Mouse (Mus musculus) ovary, adult 18-20 months (tissue): ENCODE measurements around the gene Ifnar2.

Source experiments
- DNase-seq: peaks from one replicate; pipeline ENCODE4 v3.0.0; 2022; ENCODE audit warnings: low spot score, mixed read lengths

Gene Ifnar2

DNA sequence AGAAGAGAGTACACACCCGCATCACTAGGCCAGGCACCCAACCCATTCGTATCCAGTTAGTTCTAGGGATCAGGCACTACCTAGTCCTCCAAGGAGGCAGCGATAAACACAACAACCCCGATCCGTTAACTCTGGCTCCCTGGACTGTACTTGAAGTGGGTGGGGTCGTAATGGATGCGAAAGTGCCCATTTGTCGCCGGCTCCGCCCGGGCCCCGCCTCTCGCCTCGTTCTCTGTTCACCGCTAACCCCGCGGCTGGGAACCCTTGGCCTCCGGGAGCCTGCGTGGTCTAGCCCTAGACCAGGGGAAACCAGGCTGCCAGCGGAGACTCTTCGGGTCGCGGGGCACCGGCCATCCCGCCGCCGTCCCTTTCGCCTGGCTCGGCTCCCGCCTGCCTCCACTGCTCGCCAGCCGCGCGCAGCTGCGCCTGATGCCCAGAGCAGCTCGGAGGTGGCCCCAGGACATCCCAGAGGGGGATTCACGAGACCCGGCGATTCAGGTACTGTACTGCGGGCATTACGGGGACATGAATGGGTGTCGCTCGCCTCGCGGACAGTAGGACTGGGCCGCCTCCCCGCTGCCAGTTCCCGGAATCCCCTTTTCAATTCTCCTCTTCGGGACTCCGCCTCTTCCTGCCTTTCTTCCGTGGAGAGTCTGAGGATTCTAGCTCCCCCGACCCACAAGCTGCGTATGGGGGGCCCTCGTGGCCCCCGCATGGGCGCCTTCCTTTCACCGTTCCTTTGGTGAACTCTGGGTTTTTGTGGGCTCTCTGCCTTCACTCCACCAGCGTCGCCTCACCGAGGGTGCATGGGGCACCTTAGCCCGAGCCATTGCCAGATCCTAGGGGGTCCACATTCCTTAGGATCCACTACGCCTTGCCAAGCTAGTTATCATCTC lies at the start of gene Ifnar2:
TSS of gene Ifnar2 (plus strand) at position 207 of the 896 bp plus-strand sequence.
- peak; percentile 78 for DNase-seq

DNA sequence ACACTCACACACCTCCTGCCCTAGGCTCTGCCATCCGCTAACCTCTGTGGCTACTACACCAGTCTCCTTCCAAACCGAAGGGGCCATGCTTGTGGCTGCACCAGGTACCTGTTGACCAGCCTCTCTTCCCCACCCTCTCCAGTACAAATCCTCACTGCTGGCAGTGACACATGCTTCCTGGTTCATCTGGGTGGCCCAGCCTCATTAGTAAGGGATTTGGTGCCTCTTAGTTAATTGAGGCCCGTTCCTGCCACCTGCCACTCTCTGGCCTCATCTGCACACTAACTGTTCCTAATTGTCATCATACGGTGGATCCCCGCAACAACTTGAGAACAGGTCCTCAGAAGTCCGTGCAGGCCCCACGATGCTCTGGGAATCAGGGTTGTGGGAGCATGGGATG lies 45.0 kb upstream of the Ifnar2 start:
- no peak for DNase-seq

- no peak for DNase-seq
Measured at GRCm38 (mm10) chr16:91328922-91329321, 43.7 kb upstream of the Ifnar2 start.

DNA sequence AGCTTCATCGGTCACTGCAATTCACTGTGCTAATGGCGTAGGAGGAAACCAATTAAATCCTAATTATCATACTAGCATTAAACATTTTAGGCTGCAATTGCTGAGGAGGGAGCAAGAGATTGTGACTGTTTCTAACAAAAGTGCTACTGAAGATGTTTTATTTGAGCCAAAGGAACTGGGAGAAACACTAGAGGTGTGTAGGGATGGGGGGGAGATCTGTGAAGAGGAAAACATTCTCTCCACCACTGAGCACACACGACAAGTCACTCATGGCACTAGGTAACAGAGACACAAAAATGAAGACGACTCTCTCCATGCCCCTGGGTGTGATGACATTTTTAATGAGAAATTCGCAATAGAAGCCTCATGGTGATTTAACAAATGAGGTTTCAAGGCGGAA lies 42.1 kb upstream of the Ifnar2 start:
- DNase-seq, result no peak

GRCm38 (mm10) chr16:91331153-91331552 lies 41.4 kb upstream of the Ifnar2 start:
- DNase-seq, result no peak

DNA sequence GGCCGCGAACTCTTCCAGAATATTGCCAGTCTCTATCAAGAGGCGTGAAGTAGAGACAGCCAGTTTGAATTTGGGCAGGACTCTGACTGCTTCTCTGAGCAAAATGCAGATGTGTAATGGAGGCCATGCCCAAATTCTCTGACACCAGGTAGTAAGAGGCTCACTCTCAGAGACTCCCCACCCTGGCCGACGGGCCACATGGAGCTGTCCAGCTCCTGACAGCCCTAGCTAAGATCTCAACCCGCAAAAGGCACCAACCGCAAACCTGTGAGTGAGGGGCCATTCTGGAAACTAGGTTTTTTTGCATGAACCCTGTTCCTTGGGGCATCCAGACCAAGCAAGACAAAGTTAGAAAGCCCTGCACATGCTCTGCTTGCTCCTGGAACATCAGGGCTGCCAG lies 39.7 kb upstream of the Ifnar2 start:
- no peak for DNase-seq

DNA sequence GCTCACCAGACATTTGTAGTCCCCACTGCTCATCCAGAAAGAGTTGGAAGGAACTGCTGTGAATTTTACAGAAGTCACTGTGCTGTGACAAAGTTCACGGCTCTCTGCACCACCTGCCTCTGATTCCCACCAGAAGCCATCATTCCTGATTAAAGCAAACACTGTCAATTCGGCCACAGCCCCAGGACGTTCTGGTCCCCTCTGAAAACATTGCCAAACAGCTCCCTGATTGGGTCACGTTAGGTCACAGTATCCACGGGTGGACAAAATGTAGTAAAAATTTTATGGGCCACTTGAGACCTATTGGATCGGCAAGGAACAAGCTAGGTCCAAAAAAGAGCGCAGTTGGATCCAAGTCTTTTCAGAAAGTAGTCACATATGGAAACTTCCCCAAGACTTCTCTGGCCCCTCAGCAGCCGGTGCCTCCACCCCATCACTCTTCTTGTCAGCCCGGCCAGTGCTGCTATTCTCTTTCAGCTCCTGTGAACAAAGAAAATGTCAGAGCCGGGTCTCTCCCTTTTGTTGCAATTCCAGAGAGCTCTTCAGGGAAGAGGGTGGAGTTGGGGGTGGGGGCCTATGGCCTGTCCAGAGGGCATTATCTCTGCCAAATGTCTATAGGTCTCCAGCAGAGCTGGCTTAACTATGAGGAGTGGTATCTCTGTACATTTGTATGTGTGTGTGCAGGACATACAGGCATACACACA lies 38.2 kb upstream of the Ifnar2 start:
- DNase-seq, result no peak

GRCm38 (mm10) chr16:91336753-91337152 lies 35.8 kb upstream of the Ifnar2 start:
- DNase-seq, result no peak

DNA sequence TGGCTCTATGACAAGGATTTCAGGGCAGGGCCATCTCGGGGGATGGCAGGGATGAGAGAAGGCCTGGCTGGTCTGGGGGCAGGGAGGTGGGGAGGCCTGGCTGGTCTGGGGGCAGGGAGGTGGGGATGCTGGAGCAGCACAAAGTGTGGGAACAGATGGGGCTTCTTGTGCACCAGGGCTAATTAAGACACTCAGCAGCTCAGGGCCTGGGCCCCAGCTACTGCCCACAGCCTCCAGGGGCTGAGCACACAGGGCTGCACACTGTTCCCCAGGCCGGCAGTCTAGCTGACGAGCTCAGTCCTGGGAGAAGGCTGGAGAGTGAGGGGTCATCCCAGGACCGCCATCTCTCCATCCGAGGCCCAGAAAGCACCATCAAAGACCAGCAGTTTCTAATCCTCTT lies 35.1 kb upstream of the Ifnar2 start:
- DNase-seq, result no peak

DNA sequence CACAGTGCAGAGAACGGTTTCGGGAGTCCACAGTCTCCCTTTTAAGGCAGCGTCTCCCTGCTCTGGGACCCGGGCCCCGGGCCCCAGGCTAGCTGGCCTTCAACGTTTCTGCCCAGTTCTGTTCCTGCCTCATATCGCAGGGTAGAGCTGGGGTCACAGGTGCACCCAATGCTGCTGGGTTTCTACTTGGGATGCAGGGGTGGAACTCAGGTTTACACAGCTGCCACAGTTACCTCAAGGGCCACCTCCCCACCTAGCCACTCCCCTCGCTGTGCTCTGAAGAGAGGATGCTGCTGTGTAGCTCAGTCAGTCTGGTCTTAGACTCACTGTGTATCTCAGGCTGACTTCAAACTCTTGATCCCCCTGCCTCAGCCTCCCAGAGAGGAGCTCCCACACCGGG lies 26.1 kb upstream of the Ifnar2 start:
- no peak for DNase-seq

DNA sequence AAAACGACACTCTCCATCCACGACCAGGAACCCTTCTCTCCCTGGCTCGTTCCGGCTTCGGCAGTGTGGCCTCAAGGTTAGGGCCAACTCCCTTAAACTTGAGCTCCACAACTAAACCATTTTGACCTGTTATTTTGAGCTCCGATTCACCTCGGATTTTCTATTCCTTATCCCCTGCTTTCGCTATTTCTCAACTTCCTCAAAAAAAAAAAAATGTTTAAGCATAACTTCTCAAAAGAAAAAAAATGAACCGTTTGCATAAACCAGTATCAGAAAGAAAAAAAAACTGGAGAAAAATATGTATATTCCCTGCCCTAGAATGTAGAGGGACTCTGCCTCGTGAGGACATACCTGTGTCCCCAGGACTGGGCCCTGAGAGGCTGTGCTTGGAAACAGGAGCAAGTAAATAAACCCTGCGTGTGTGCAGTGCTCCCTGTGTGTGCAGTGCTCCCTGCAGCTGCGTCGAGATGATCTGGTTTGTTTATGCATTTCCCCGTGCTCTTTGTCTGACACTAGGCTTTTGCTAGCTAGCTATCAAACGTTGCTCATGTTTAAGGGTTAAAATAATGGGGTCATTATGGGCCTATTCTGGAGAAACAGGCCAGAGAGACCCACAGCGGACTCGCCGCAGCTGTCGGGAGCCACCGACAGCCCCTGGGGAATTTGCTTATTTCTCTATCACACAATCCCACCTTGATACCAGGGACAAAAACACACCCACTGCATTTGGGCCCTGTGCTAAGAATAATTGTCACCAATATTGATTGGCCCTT lies 24.9 kb upstream of the Ifnar2 start:
- no peak for DNase-seq

GRCm38 (mm10) chr16:91348264-91348565 lies 24.4 kb upstream of the Ifnar2 start:
- no peak for DNase-seq

DNA sequence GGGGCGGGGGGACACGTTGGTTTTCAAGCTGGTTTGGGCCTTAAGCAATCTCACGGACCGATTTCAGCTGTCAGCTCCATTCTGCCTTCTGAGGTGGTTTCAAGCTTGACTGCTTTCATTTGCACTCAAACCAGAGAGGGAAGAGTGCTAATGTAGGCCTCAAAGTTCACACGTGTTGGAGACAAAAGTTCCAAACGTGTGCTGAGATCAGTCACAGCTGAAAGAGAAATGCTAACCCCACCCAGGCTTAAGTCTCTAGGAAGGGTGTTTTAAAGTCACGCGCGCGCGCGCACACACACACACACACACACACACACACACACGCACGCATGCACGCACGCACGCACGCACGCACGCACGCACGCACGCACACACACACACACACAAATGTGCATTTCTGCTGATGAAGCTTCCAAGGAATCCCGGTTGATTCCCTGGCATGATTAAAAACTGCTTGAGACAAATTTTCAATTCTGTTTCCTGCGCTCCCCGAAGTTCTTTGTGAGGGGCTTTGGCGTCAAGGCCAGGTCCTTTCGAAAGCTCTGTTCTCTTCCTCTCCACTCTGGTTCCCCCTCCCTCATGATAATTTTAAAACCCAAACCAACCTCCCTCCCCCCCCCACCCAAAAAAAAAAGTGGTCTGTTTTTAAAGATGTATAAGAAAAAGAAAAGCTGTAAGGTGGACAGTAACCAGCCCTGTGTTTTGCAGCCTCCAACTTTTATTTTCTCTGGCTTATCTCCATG lies 23.8 kb upstream of the Ifnar2 start:
- no peak for DNase-seq

- no peak for DNase-seq
Measured at GRCm38 (mm10) chr16:91352084-91352562, 20.5 kb upstream of the Ifnar2 start.

- DNase-seq, result no peak
Measured at GRCm38 (mm10) chr16:91352749-91353148, 19.8 kb upstream of the Ifnar2 start.

DNA sequence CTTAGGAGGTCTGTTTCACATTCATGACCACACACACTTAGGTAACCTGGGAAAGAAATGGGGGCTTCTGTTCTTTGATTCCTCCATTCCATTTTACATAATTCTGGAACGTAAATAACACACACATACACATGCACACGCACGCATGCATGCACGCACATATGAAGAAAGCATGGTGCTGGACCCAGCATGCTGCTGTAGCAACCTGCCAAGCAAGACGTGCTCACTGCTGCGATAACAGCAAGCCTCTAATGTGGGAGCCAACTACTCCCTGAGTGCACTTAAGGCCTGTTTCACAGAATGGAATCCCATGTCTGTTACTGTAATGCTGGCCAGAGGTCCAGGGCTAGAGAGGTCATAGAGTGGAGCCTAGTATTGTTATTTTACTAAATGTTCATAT lies 19.4 kb upstream of the Ifnar2 start:
- DNase-seq, result no peak

DNA sequence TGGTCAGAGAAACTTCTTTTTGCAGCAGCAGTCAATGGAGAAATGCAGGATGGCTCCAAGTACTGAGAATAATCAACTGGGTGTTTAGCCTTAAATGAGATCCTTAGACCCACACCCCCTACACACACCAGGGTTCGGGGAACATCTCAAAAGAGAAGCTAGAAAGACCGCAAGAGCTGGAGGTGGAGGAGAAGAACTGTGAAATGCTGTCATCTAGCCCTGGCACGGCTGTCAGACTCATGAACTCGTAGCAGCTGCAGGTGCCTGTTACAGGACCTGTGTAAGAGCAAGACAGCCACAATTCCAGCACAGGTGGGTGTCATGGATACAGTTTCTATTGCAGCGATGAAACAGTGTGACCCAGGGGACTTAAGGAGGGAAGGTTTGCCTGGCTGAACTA lies 18.9 kb upstream of the Ifnar2 start:
- DNase-seq, result no peak

- DNase-seq, result no peak
Measured at GRCm38 (mm10) chr16:91354599-91354998, 18.0 kb upstream of the Ifnar2 start.

- no peak for DNase-seq
Measured at GRCm38 (mm10) chr16:91355160-91355559, 17.4 kb upstream of the Ifnar2 start.

DNA sequence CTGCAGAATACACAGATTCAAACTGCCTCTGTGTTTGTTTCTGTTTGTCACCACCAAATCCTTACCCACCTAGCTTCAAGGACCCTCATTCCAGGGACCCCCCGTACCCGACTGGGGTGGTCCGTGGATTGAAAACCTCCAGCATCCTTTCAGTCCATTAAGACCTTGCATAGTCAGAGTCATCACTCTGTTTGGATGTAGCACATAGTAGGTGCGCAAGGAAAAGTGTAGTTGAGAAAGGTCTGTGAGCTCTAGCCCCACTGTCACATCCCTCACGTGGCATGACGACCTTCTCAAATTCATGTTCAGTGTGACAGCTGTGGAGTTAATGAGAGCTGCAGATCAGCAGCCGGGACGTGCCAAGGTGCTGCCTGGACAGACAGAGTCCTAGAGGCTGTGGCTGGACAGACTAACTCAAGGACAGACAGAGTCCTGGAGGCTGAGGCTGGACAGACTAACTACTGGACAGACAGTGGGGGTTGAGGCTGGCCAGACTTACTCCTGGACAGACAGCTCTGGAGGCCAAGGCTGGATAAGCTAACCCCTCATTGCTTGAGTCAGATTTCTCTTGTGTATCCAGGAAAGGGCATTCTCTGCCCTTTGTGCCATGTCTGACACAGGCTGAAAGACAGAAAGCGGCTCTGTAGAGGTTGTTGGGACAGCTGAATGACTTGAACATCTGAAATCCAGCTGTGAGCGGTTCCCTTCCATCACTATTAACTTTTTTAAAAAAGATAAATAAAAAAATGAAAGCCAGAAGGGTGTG lies 15.6 kb upstream of the Ifnar2 start:
- DNase-seq, result no peak

GRCm38 (mm10) chr16:91357526-91357900 lies 15.1 kb upstream of the Ifnar2 start:
- DNase-seq, result peak; percentile 69
